8 mouse cellular contexts compared by ENCODE assay signal in the genomic region with DNA sequence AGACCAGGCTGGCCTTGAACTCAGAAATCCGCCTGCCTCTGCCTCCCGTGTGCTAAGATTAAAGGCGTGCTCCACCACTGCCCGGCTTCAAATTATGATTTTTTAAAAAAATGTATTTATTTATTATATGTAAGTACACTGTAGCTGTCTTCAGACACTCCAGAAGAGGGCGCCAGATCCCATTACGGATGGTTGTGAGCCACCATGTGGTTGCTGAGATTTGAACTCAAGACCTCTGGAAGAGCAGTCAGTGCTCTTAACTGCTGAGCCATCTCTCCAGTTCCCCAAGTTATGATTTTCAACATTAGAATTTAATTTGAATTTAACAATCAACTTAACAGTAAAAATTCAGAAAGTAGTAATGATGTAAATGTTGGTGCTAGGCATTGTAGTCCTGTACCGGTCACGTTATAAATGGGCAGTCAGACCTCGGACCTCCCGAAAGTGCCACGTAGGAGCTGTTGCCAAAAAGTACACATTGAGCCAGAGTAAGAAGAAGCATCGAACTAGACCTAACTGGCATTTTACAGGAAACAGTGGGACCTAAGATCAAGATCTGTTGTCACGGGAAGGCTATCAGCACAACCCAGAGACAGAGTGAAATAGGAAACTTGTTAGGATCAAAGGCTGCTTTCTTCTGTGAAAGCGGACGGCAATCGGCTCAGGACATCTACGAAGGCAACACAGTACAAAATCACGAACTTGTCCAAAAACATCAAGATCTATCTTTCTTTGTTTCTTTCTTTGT. TPM values are rescaled to one million over a fixed set of nuclear protein-coding genes. Genes with fewer than 3 reads are reported as not detected.
DNase-seq lines count a peak whose midpoint lies in the region; ATAC-seq and TF ChIP-seq lines count a peak whose summit lies in the region.

No protein-coding gene starts in this region.

- WGBS in heart, embryonic 13.5 days: 63% methylated on average over 18 of the region's 18 CpGs
- 32% methylated on average over 18 of the region's 18 CpGs for whole genome bisulfite sequencing in spleen, adult 2 months
- 81% methylated on average over 18 of the region's 18 CpGs for WGBS in stomach, postnatal 0 days

- no peak for TF ChIP-seq EP300 in stomach, postnatal 0 days (optimal IDR thresholded peaks at IDR 0.05)

- H3K4me3 ChIP-seq in heart, embryonic 13.5 days: no peak overlapping the region
- H3K4me3 ChIP-seq in spleen, adult 2 months (ENCODE audit: extremely low read depth, insufficient read depth, insufficient read length): peak overlapping the region; percentile 37; the same call in 1 of the 2 replicates
- no peak overlapping the region for H3K4me3 ChIP-seq in stomach, postnatal 0 days (ENCODE audit: low read depth, low read length)

- intact Hi-C loops in heart, postnatal 25 days (cut with DNase I): no loop called here

- ATAC-seq in heart, embryonic 13.5 days (ENCODE audit: extremely low read depth, insufficient number of reproducible peaks, low FRiP score, low TSS enrichment): no peak
- no peak for ATAC-seq in stomach, postnatal 0 days (ENCODE audit: low FRiP score, low TSS enrichment)

- H3K36me3 ChIP-seq in heart, embryonic 13.5 days: no peaks in the 10 kb centered on the region
- no peaks in the 10 kb centered on the region for H3K36me3 ChIP-seq in spleen, adult 2 months (ENCODE audit: control insufficient read depth, insufficient read depth, low read length)
- H3K36me3 ChIP-seq in stomach, postnatal 0 days (ENCODE audit: control insufficient read depth, insufficient read depth, low read length): no peaks in the 10 kb centered on the region

- peak overlapping the region; percentile 26 for H3K4me2 ChIP-seq in heart, embryonic 13.5 days
- H3K4me2 ChIP-seq in stomach, postnatal 0 days (replicated peaks; ENCODE audit: low read depth): no peak overlapping the region

- no peaks in the 10 kb centered on the region for H3K9me3 ChIP-seq in heart, embryonic 13.5 days
- no peaks in the 10 kb centered on the region for H3K9me3 ChIP-seq in stomach, postnatal 0 days (ENCODE audit: control insufficient read depth, low read length)

- TF ChIP-seq CTCF in spleen, adult 2 months (IDR thresholded peaks at IDR 0.05; ENCODE audit: extremely low read depth, insufficient read depth, insufficient read length, insufficient replicate concordance): no peak
- TF ChIP-seq CTCF in stomach, postnatal 0 days (IDR thresholded peaks at IDR 0.05; ENCODE audit: low read depth): peak; percentile 52

- peaks cover 3% of the 10 kb centered on the region; the same call in 1 of the 2 replicates for H3K4me1 ChIP-seq in heart, embryonic 13.5 days
- peaks cover 7% of the 10 kb centered on the region; the same call in 1 of the 2 replicates for H3K4me1 ChIP-seq in spleen, adult 2 months (ENCODE audit: control insufficient read depth, insufficient read depth, insufficient read length)
- H3K4me1 ChIP-seq in stomach, postnatal 0 days (replicated peaks; ENCODE audit: control insufficient read depth, insufficient read depth): no peaks in the 10 kb centered on the region

- no peak overlapping the region for H3K9ac ChIP-seq in heart, embryonic 13.5 days
- H3K9ac ChIP-seq in stomach, postnatal 0 days (ENCODE audit: low read length): no peak overlapping the region

- no peak overlapping the region for H3K27ac ChIP-seq in heart, embryonic 13.5 days (replicated peaks)
- H3K27ac ChIP-seq in spleen, adult 2 months (ENCODE audit: insufficient read depth, low read length): no peak overlapping the region
- H3K27ac ChIP-seq in stomach, postnatal 0 days (replicated peaks): no peak overlapping the region

- TF ChIP-seq POLR2A in spleen, adult 2 months (IDR thresholded peaks at IDR 0.05; ENCODE audit: low read depth, low read length): no peak

- no peaks in the 10 kb centered on the region for H3K27me3 ChIP-seq in heart, embryonic 13.5 days (replicated peaks)
- H3K27me3 ChIP-seq in spleen, adult 2 months (ENCODE audit: control insufficient read depth, insufficient read depth, low read length): no peaks in the 10 kb centered on the region
- no peaks in the 10 kb centered on the region for H3K27me3 ChIP-seq in stomach, postnatal 0 days (ENCODE audit: control insufficient read depth, insufficient read depth, low read length)

- DNase-seq in heart, postnatal 25 days (ENCODE audit: low spot score): no peak
- DNase-seq in spleen, adult 2 months (ENCODE audit: low read depth in 1 of 2, low spot score in 2 of 2): no peak
- no peak for DNase-seq in spleen, postnatal 14 days (ENCODE audit: low spot score in 2 of 2)
- peak; percentile 55 for DNase-seq in induced T-regulatory cell, adult 2 months (ENCODE audit: low read depth)
- no peak for DNase-seq in stomach, postnatal 0 days (ENCODE audit: low spot score)
- DNase-seq in adrenal gland, adult 18-20 months (ENCODE audit: low spot score in 2 of 2): no peak
- DNase-seq in left cerebral cortex, adult 9 months (ENCODE audit: low spot score in 2 of 2): no peak

RNA-seq across cellular contexts. Expression of a gene that starts 40.2 kb away (rescaled TPM):
- 22.1 and 24.3 TPM in 2 replicates for polyA plus RNA-seq in heart, embryonic 13.5 days (2015; fragmentation: Nextera tagmentation; extraction: Ambion mirVana)
- 10 to 100 TPM; 34.1 to 37.6 TPM for total RNA-seq in heart, postnatal 25 days (2021)
- 3.5 and 5.1 TPM in 2 replicates for polyA plus RNA-seq in spleen, adult 2 months (2012; rRNA removed)
- polyA plus RNA-seq in stomach, postnatal 0 days (2015; fragmentation: Nextera tagmentation; extraction: Ambion mirVana): 11.8 and 12.4 TPM in 2 replicates
- total RNA-seq in adrenal gland, adult 18-20 months (2021): 10 to 100 TPM; 28.4 to 34.1 TPM
